Mouse (Mus musculus) gastrocnemius, adult 2 months (tissue): Measurements from ENCODE around the gene Otx1. TPM values are rescaled to one million over a fixed set of nuclear protein-coding genes. Genes with fewer than 3 reads are reported as not detected.

ENCODE experiments used
- DNase-seq: peaks from one replicate; pipeline ENCODE4 v3.0.0; 2022
- H3K27ac ChIP-seq: fragments of 200-600 bp; 2 replicates; pipeline ENCODE4 v1.8.1; 2022; ENCODE audit warnings: mild to moderate bottlenecking
- H3K4me3 ChIP-seq: fragments of 200-600 bp; 2 replicates; pipeline ENCODE4 v1.8.1; 2022; ENCODE audit warnings: mild to moderate bottlenecking, moderate library complexity
- CTCF ChIP-seq: fragments of 200-600 bp; IDR thresholded peaks from 2 replicates; pipeline ENCODE4 v1.8.1; 2022; ENCODE audit warnings: antibody characterized with exemption, mild to moderate bottlenecking, moderate library complexity
- intact Hi-C: fragments of 180-260 bp; cut with DNase I; formaldehyde crosslinking; loops from one replicate; pipeline ENCODE4 v1.15.1; 2025
- long read RNA-seq, 2 experiments: library from polyadenylated mRNA; stranded (forward); transcript quantifications; one replicate each; pipeline ENCODE4 v2.0.0; 2021
- total RNA-seq, 2 experiments: library from RNA; stranded (reverse); gene quantifications; 2 replicates each; pipeline ENCODE4 v1.2.3; 2021

The Otx1 gene
- not detected for total RNA-seq
- long read RNA-seq, experiment 1: 0 reads
- long read RNA-seq, experiment 2: 0 reads

- no peak within 1 kb of the TSS for H3K27ac ChIP-seq
- TF ChIP-seq CTCF: no peak
- H3K4me3 ChIP-seq: peak within 1 kb of the TSS; percentile 86
- intact Hi-C loops: loop anchor here (5.0 kb wide), 1 partner anchor 204 kb away; no protein-coding TSS in a partner anchor
- DNase-seq: peak; percentile 26
Measured at GRCm38 (mm10) chr11:22002783-22003340, at the start of gene Otx1. Gene Otx1 (minus strand): TSS chr11:22002897.

GRCm38 (mm10) chr11:22050864-22051263 lies 48.2 kb upstream of the Otx1 start:
- no peak for DNase-seq
- intact Hi-C loops: no loop called here
- Histone ChIP-seq H3K27ac (no peak overlapping the region), H3K4me3 (no peak overlapping the region)
- TF ChIP-seq CTCF: no peak

GRCm38 (mm10) chr11:22039854-22040426 lies 37.2 kb upstream of the Otx1 start:
- intact Hi-C loops: no loop called here
- no peak for DNase-seq
- no peak overlapping the region for H3K27ac ChIP-seq
- H3K4me3 ChIP-seq: no peak overlapping the region
- TF ChIP-seq CTCF: no peak

GRCm38 (mm10) chr11:22034564-22035105 lies 31.9 kb upstream of the Otx1 start:
- intact Hi-C loops: no loop called here
- TF ChIP-seq CTCF: no peak
- no peak overlapping the region for H3K27ac ChIP-seq
- no peak for DNase-seq
- H3K4me3 ChIP-seq: no peak overlapping the region

- DNase-seq: no peak
- no peak for TF ChIP-seq CTCF
- Histone ChIP-seq H3K27ac (no peak overlapping the region), H3K4me3 (no peak overlapping the region)
- intact Hi-C loops: no loop called here
Measured at GRCm38 (mm10) chr11:22033582-22033981, 30.9 kb upstream of the Otx1 start.

- Histone ChIP-seq H3K27ac (no peak overlapping the region), H3K4me3 (no peak overlapping the region)
- TF ChIP-seq CTCF: no peak
- intact Hi-C loops: no loop called here
- no peak for DNase-seq
Measured at GRCm38 (mm10) chr11:22020602-22021001, 17.9 kb upstream of the Otx1 start.

- H3K27ac ChIP-seq: no peak overlapping the region
- intact Hi-C loops: no loop called here
- H3K4me3 ChIP-seq: no peak overlapping the region
- no peak for DNase-seq
- TF ChIP-seq CTCF: no peak
Measured at GRCm38 (mm10) chr11:22017444-22017843, 14.7 kb upstream of the Otx1 start.

- intact Hi-C loops: no loop called here
- no peak for DNase-seq
- Histone ChIP-seq H3K27ac (no peak overlapping the region), H3K4me3 (no peak overlapping the region)
- TF ChIP-seq CTCF: no peak
Measured at GRCm38 (mm10) chr11:22016341-22016740, 13.6 kb upstream of the Otx1 start.

- no peak overlapping the region for H3K4me3 ChIP-seq
- intact Hi-C loops: no loop called here
- TF ChIP-seq CTCF: no peak
- no peak for DNase-seq
- H3K27ac ChIP-seq: no peak overlapping the region
Measured at GRCm38 (mm10) chr11:22008817-22009216, 6.1 kb upstream of the Otx1 start.

- no peak overlapping the region for H3K4me3 ChIP-seq
Measured at GRCm38 (mm10) chr11:22008129-22008596, 5.5 kb upstream of the Otx1 start.

GRCm38 (mm10) chr11:22007781-22008110 lies 5.0 kb upstream of the Otx1 start:
- intact Hi-C loops: no loop called here
- H3K4me3 ChIP-seq: no peak overlapping the region
- no peak for TF ChIP-seq CTCF
- H3K27ac ChIP-seq: no peak overlapping the region
- DNase-seq: no peak

More at GRCm38 (mm10) chr11:22008129-22008596, 5.5 kb upstream of the Otx1 start:
- H3K27ac ChIP-seq: no peak overlapping the region
- intact Hi-C loops: no loop called here
- TF ChIP-seq CTCF: no peak
- DNase-seq: no peak

- intact Hi-C loops: no loop called here
- TF ChIP-seq CTCF: no peak
- H3K4me3 ChIP-seq: no peak overlapping the region
- no peak overlapping the region for H3K27ac ChIP-seq
- DNase-seq: no peak
Measured at GRCm38 (mm10) chr11:22007088-22007780, 4.5 kb upstream of the Otx1 start.

- Histone ChIP-seq H3K27ac (no peak overlapping the region), H3K4me3 (no peak overlapping the region)
- no peak for DNase-seq
- no peak for TF ChIP-seq CTCF
- intact Hi-C loops: no loop called here
Measured at GRCm38 (mm10) chr11:22006471-22007087, 3.9 kb upstream of the Otx1 start.
